Mouse (Mus musculus) heart, adult 2 months (tissue): ENCODE measurements around the gene Gpsm1. TPM values are rescaled to one million over a fixed set of nuclear protein-coding genes. Genes with fewer than 3 reads are reported as not detected.

Experiments
- DNase-seq, 2 experiments: peaks; one replicate each; pipeline ENCODE4 v3.0.0; 2021
- H3K27ac ChIP-seq: fragments of 200-600 bp; 2 replicates; pipeline ENCODE4 v1.8.1; 2022
- H3K27me3 ChIP-seq: fragments of 200-500 bp; 2 replicates; pipeline ENCODE4 v1.6.1; 2012; ENCODE audit warnings: mild to moderate bottlenecking, low read length, inconsistent platforms, mixed read lengths; ENCODE audit not compliant: control insufficient read depth, insufficient read depth
- H3K36me3 ChIP-seq: fragments of 200-500 bp; 2 replicates; pipeline ENCODE4 v1.6.1; 2012; ENCODE audit warnings: low read length, inconsistent platforms; ENCODE audit not compliant: control insufficient read depth, insufficient read depth
- H3K4me1 ChIP-seq: fragments of 200-500 bp; 2 replicates; pipeline ENCODE4 v1.6.1; 2011; ENCODE audit warnings: low read length; ENCODE audit not compliant: control insufficient read depth, insufficient read depth
- H3K4me3 ChIP-seq: fragments of 200-600 bp; 2 replicates; pipeline ENCODE4 v1.8.1; 2022
- H3K79me2 ChIP-seq: fragments of 200-500 bp; replicated peaks from 2 replicates; pipeline ENCODE4 v1.6.1; 2012; ENCODE audit warnings: mild to moderate bottlenecking, inconsistent platforms, low read length, moderate library complexity, mixed read lengths; ENCODE audit not compliant: control insufficient read depth, insufficient read depth
- H3K9ac ChIP-seq: fragments of 200-500 bp; 2 replicates; pipeline ENCODE4 v1.6.1; 2012; ENCODE audit warnings: low read depth, mild to moderate bottlenecking, control low read depth, inconsistent platforms, low read length, mixed read lengths
- CTCF ChIP-seq: fragments of 200-600 bp; IDR thresholded peaks from 2 replicates; pipeline ENCODE4 v1.8.1; 2022; ENCODE audit warnings: antibody characterized with exemption, mild to moderate bottlenecking, moderate library complexity
- EP300 ChIP-seq: fragments of 200-500 bp; IDR thresholded peaks from 2 replicates; pipeline ENCODE4 v1.6.1; 2011; ENCODE audit warnings: low read depth, low read length, control low read depth; ENCODE audit not compliant: insufficient read depth
- POLR2A ChIP-seq: fragments of 200-500 bp; IDR thresholded peaks from 2 replicates; pipeline ENCODE4 v1.6.1; 2011; ENCODE audit warnings: mild to moderate bottlenecking, low read depth, low read length, control low read depth; ENCODE audit not compliant: insufficient read depth
- WGBS: fragments of 180-500 bp; shearing (Covaris S2); methylation state at CpG from one replicate; pipeline ENCODE4 v1.1.7; 2018; 5-methylcytosine and 5-hydroxymethylcytosine counted together
- intact Hi-C: fragments of 180-260 bp; cut with DNase I; formaldehyde crosslinking; loops from one replicate; pipeline ENCODE4 v1.15.1; 2025
- polyA plus RNA-seq: library from polyadenylated mRNA; depleted of rRNA; stranded (reverse); fragments of >200 nt; gene quantifications from 2 replicates; pipeline ENCODE4 v1.2.3, GENCODE M21; 2012
- total RNA-seq, 2 experiments: library from RNA; stranded (reverse); gene quantifications; 2 replicates each; pipeline ENCODE4 v1.2.3; 2021

The Gpsm1 gene
- total and polyA plus RNA-seq, 3 experiments, result 169 to 301 (median 249) TPM

- no peaks in the 10 kb centered on the region for H3K36me3 ChIP-seq
Observed at GRCm38 (mm10) chr2:26325386-26326181, 10.3 kb downstream of the Gpsm1 start.

GRCm38 (mm10) chr2:26327852-26328251 is 12.5 kb downstream of the Gpsm1 start:
- Histone ChIP-seq H3K4me3 (no peak overlapping the region), H3K36me3 (no peaks in the 10 kb centered on the region), H3K4me1 (peaks cover 9% of the 10 kb centered on the region), H3K27me3 (no peaks in the 10 kb centered on the region), H3K27ac (no peak overlapping the region), H3K79me2 (no peaks in the 10 kb centered on the region), H3K9ac (no peak overlapping the region)
- peak in 1 of 2 experiments; percentile 18 for DNase-seq
- TF ChIP-seq EP300 (no peak), POLR2A (no peak), CTCF (no peak)
- intact Hi-C loops, result loop anchor here (5.0 kb wide), 2 partner anchors 119 to 234 kb away; partner anchors contain the start of gene Sec16a
- 80% methylated on average over 4 of the region's 4 CpGs for WGBS

More at GRCm38 (mm10) chr2:26325386-26326181, 10.3 kb downstream of the Gpsm1 start:
- Histone ChIP-seq H3K4me3 (no peak overlapping the region), H3K27me3 (no peaks in the 10 kb centered on the region), H3K9ac (0 out of 2 replicates have a peak overlapping the region, but pooled peaks have one; percentile 25), H3K79me2 (no peaks in the 10 kb centered on the region), H3K27ac (peak overlapping the region; percentile 28; the same call in 1 of the 2 replicates), H3K4me1 (peaks cover 9% of the 10 kb centered on the region)
- DNase-seq, result peak; percentile 75 to 77
- intact Hi-C loops, result loop anchor here (1.0 to 5.0 kb wide), 4 partner anchors 27 to 237 kb away; partner anchors contain the start of genes Dnlz, Inpp5e and Sec16a
- TF ChIP-seq EP300 (peak; percentile 91), CTCF (peak; percentile 96), POLR2A (no peak)
- 53% methylated on average over 15 of the region's 15 CpGs for WGBS

- DNase-seq, result peak; percentile 75 to 86
- intact Hi-C loops, result loop anchor here (5.0 kb wide), 2 partner anchors 118 to 233 kb away; partner anchors contain the start of gene Sec16a
- peak overlapping the region; percentile 95 for H3K27ac ChIP-seq
Observed at GRCm38 (mm10) chr2:26329402-26329801, 14.1 kb downstream of the Gpsm1 start.

GRCm38 (mm10) chr2:26330056-26330468 is 14.7 kb downstream of the Gpsm1 start:
- H3K9ac ChIP-seq, result peak overlapping the region; percentile 40
- H3K4me1 ChIP-seq, result peaks cover 9% of the 10 kb centered on the region
- peak overlapping the region; percentile 95 for H3K27ac ChIP-seq
- intact Hi-C loops, result no loop called here
- TF ChIP-seq CTCF (no peak), EP300 (0 out of 2 replicates have a peak, but pooled peaks have one; percentile 7), POLR2A (no peak)
- H3K4me3 ChIP-seq, result no peak overlapping the region
- no peaks in the 10 kb centered on the region for H3K27me3 ChIP-seq
- WGBS, result 60% methylated on average over 4 of the region's 4 CpGs
- no peak for DNase-seq
- H3K79me2 ChIP-seq, result no peaks in the 10 kb centered on the region
- no peaks in the 10 kb centered on the region for H3K36me3 ChIP-seq

More at GRCm38 (mm10) chr2:26329402-26329801, 14.1 kb downstream of the Gpsm1 start:
- 40% methylated on average over 8 of the region's 8 CpGs for WGBS
- Histone ChIP-seq H3K4me3 (no peak overlapping the region), H3K79me2 (no peaks in the 10 kb centered on the region), H3K9ac (peak overlapping the region; percentile 40; the same call in 1 of the 2 replicates), H3K36me3 (no peaks in the 10 kb centered on the region), H3K4me1 (peaks cover 9% of the 10 kb centered on the region), H3K27me3 (no peaks in the 10 kb centered on the region)
- peak; percentile 95 for TF ChIP-seq EP300
- TF ChIP-seq CTCF, result no peak
- 0 out of 2 replicates have a peak, but pooled peaks have one; percentile 12 for TF ChIP-seq POLR2A

GRCm38 (mm10) chr2:26330702-26331101 is 15.4 kb downstream of the Gpsm1 start:
- H3K36me3 ChIP-seq, result no peaks in the 10 kb centered on the region
- 82% methylated on average over 6 of the region's 6 CpGs for WGBS
- H3K4me3 ChIP-seq, result no peak overlapping the region

More at GRCm38 (mm10) chr2:26330702-26331101, 15.4 kb downstream of the Gpsm1 start:
- TF ChIP-seq CTCF, result no peak
- Histone ChIP-seq H3K27me3 (no peaks in the 10 kb centered on the region), H3K79me2 (no peaks in the 10 kb centered on the region), H3K27ac (peak overlapping the region; percentile 95; the same call in 1 of the 2 replicates), H3K4me1 (peaks cover 5% of the 10 kb centered on the region), H3K9ac (no peak overlapping the region)
- intact Hi-C loops, result no loop called here
- no peak for DNase-seq
